Mouse (Mus musculus) urinary bladder, postnatal 36 days (tissue): ENCODE measurements around the gene Hes2.
A peak's percentile ranks its signal among the peaks of the same experiment; 100 is the strongest.

Source experiments
- DNase-seq, 2 experiments: peaks; one replicate each; pipeline ENCODE4 v3.0.0; 2022; ENCODE audit warnings: low spot score in 2 of 2, mixed read lengths in 1 of 2

The Hes2 gene

GRCm38 (mm10) chr4:152131809-152132771, 26.6 kb upstream of the Hes2 start:
- no peak for DNase-seq

GRCm38 (mm10) chr4:152132772-152133169, 25.9 kb upstream of the Hes2 start:
- DNase-seq = no peak

DNA sequence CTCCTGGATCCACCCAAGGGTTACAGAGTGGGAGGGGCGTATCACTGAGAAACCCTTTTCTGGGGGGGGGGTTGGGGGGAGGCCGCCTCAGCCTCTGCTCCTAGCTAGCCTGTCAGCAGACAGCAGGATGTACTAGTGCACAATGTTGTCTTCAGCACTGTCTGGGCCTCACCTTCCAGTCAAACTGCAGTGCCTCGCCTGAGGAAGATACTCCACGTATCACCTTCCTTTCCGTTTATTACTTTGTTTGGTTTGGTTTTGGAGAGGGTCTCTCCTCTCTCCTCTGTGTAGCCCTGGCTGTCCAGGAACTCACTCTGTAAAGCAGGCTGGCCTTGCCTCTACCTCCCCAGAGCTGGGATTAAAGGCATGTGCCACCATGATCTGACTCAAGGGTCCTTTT, 25.5 kb upstream of the Hes2 start:
- no peak for DNase-seq

DNA sequence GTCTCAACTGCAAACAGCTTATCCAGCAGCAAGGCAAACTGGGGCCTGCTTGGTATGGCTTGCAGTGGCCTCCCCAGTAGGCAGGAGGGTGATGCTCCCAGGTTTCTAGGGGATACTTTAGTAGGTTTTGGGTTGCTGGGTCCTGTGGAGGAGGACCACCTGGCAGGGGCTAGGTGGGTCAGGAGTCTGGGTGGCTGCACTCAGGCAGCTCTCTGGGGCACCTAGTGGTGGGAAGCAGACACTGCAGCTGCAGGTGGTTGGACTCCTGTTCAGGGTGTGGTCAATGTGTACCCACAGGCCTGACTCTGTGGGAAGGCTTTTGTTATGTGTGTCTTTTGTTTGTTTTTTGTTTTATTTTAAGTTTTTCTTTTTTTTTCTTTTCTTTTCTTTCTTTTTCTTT, 24.2 kb upstream of the Hes2 start:
- DNase-seq = peak in 1 of 2 experiments; percentile 49

DNA sequence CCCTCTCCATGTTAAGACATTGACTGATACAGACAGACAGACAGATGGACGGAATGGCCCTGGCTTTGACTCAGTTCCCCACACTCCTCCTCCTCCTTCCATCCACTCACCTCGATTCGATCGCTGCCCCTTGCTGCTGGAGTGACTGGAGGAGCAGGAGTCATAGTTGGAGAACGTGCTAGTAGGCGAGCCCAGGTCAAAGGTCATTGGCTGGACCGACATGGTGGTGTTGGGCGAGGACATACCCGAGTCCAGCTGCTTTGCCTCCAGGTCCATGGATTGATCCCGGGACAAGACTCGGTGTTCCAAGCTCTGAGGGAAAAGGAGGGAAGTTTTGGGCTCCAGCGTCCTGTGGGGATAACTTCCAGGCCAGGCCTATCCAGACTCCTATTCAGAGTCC, 23.3 kb upstream of the Hes2 start:
- DNase-seq = no peak

DNA sequence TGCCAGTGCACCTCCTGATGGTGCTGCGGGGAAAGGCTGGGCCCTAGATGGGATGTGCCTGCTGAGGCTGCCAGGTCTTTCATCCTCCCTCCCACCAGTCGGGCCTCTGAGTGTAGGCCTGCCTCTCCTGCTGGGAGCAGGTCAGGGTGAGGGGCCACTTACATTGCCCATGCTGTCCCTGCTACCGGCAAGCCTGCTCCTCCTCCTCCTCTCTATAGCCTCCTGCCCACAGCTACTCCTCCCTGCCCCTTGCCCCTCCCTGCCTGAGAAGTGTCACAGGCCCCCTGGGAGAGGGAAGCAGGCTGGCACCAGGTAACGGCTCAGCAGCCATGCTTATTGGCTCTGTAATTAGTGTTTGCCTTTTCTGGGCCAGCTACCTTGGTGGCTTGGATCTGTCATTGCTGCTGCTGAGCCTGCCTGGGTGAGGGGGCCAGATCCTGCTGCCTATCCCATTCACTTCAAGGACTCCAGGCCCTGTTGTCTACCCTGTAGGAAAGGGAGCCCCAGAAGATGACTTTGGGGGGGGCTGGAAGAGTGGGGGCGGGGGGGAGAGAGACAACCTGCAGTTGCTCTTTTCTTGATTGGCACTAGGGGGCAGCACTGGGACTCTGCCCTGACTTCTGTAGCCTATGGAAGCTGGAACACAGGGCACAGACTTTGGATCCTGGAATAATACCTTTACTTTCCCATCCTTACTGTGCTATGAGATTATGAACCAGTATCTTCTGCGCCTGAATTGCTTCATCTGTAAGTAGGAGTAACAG, 22.4 kb upstream of the Hes2 start:
- DNase-seq = no peak

DNA sequence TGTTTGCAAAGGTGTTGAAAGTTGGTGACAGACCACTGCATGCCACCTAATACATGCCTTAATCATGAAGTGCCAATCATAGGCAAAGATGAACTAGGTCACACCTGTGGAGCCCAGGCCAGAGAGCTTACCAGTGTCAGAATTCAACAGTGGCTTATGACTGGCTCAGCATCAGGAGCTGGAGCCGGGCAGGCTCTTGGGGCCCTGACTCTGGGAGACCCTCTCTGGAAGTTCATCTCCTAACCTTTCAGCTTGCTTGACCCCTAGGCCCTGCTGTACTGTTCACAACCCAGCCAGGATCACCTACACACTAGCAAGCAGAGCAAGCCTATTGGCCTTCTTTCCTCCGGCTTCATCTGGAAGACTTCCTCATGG, 21.8 kb upstream of the Hes2 start:
- no peak for DNase-seq

GRCm38 (mm10) chr4:152138497-152139260, 20.0 kb upstream of the Hes2 start:
- peak; percentile 86 to 88 for DNase-seq

- DNase-seq = peak in 1 of 2 experiments; percentile 43
Observed at GRCm38 (mm10) chr4:152140441-152140840, 18.2 kb upstream of the Hes2 start.

DNA sequence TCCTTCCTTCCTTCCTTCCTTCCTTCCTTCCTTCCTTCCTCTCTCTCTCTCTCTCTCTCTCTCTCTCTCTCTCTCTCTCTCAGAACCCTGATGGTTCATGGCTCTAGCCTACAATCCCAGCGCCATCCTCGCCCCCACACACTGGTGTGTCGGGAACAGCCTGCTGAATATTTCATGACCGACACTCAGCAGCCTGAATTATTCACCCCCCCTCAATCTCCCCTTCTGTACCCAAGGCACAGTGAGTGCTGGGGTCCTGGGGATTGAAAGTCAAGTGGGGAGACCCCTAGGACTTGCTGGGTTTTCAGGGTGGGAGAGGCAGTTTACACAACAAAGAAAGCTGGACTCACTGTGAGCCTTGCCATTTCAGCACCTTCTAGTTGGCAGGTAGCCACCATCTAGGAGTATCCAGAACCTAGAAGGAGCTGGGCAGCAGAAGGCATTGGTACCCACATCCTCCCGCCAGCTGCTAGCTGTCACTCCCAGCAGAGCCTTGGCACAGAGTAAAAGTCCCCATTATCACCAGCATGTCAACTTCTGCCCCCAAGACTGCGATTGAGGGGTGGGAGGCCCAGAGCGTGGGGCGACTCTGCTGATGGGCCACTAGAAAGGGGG, 17.0 kb upstream of the Hes2 start:
- no peak for DNase-seq

GRCm38 (mm10) chr4:152143632-152144031, 15.0 kb upstream of the Hes2 start:
- DNase-seq = no peak

DNA sequence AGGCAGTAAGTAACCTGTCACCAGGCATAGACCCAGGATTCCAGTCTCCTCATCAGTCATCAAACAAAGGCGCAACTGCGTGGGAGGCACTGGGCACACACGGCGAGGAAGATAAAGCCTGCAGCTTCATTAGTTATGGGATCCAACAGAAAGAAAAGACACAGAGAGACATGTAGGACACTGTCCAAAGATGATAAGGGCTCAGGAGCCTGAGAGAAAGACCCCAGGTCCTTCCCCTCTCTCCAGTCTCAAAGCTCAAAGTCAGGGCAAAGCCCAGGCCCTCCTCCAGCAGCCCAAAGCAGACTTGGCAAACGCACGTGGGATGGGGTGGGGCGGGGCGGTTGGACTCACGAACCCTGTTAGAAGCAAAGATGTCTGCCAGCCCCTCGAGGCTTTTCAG, 13.2 kb upstream of the Hes2 start:
- DNase-seq = no peak

- DNase-seq = no peak
Observed at GRCm38 (mm10) chr4:152146033-152146827, 12.4 kb upstream of the Hes2 start.

- DNase-seq = no peak
Observed at GRCm38 (mm10) chr4:152150546-152150945, 8.1 kb upstream of the Hes2 start.

GRCm38 (mm10) chr4:152151451-152151965, 7.2 kb upstream of the Hes2 start:
- no peak for DNase-seq

GRCm38 (mm10) chr4:152151966-152152544, 6.6 kb upstream of the Hes2 start, which contains the start of gene Espn:
Gene Espn, minus strand, starts transcription at chr4:152152371.
- DNase-seq = peak; percentile 37 to 58

- peak; percentile 83 to 89 for DNase-seq
Observed at GRCm38 (mm10) chr4:152153771-152154177, 4.9 kb upstream of the Hes2 start.

- DNase-seq = no peak
Observed at GRCm38 (mm10) chr4:152155019-152155418, 3.6 kb upstream of the Hes2 start.

DNA sequence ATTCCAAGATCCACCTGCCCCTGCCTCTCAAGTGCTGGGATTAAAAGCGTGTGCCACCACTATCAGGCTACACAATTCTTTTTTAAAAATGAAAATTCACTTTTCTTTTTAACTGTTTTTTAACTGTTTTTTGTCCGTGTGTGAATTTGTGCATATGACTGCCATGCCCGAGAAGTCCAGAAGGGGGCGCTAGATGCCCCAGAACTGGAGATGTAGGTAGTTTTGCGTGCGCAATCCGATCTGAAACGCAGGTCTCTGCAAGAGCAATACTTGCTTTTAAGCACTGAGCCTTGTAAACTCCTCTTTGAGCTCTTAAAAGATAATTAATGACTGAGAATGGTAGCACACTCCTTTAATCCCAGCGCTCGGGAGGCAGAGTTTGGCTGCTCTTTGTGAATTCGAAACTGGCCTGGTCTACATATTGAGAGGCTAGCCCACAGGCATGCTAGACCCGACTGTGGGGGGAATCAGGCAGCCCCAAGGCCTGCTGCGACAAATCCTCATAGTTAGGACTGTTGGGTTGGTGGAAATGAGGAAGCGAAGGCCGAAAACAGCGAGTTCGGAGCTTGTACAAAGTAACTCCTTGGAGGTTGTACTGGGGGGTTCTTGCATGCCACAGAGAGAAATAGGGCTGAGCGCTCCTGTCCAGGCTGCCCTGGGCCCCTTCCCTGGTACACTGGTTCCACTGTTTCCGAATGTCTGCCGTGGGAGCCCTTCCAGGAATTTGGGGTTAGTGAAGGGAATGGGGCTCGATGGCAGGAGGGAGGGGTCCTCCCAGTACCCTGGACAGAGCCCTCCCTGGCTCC, 685 bp upstream of the Hes2 start:
- peak in 1 of 2 experiments; percentile 36 for DNase-seq
